Mouse (Mus musculus) heart, postnatal 0 days (tissue): ENCODE measurements around the gene Dok7.

ENCODE experiments used
- CTCF ChIP-seq: IDR thresholded peaks from 2 replicates; pipeline ENCODE4 v1.5.1; 2016; ENCODE audit warnings: antibody characterized with exemption, control low read depth, low read depth
- EP300 ChIP-seq: IDR thresholded peaks from 2 replicates; pipeline ENCODE4 v1.6.1; 2016; ENCODE audit warnings: antibody characterized with exemption, low read depth

GRCm38 (mm10) chr5:35091636-35092035, 35.1 kb downstream of the Dok7 start:
- no peak for TF ChIP-seq CTCF
- no peak for TF ChIP-seq EP300
